Mouse (Mus musculus) kidney, adult 2 months (tissue): ENCODE data around the gene D11Wsu47e. TPM values are rescaled to one million over a fixed set of nuclear protein-coding genes. Genes with fewer than 3 reads are reported as not detected.
A peak's percentile ranks its signal among the peaks of the same experiment; 100 is the strongest.

Source experiments
- DNase-seq: peaks from one replicate; pipeline ENCODE4 v3.0.0; 2021
- H3K27ac ChIP-seq: fragments of 200-500 bp; 2 replicates; pipeline ENCODE4 v1.5.1; 2012; ENCODE audit warnings: low read depth, low read length, control low read depth, inconsistent platforms; ENCODE audit not compliant: insufficient read depth
- H3K27me3 ChIP-seq: fragments of 200-500 bp; replicated peaks from 2 replicates; pipeline ENCODE4 v1.6.1; 2012; ENCODE audit warnings: mild to moderate bottlenecking, moderate library complexity, low read length, inconsistent platforms; ENCODE audit not compliant: control insufficient read depth, insufficient read depth
- H3K36me3 ChIP-seq: fragments of 200-500 bp; 2 replicates; pipeline ENCODE4 v1.6.1; 2012; ENCODE audit warnings: mild to moderate bottlenecking, moderate library complexity, low read length, inconsistent platforms; ENCODE audit not compliant: control insufficient read depth, insufficient read depth
- H3K4me1 ChIP-seq: fragments of 200-500 bp; 2 replicates; pipeline ENCODE4 v1.6.1; 2011; ENCODE audit warnings: low read length; ENCODE audit not compliant: control insufficient read depth, insufficient read depth
- H3K4me3 ChIP-seq: fragments of 200-500 bp; 2 replicates; pipeline ENCODE4 v1.5.1; 2011; ENCODE audit warnings: mild to moderate bottlenecking, low read depth, low read length, control low read depth; ENCODE audit not compliant: insufficient read depth
- CTCF ChIP-seq: fragments of 200-500 bp; conservative IDR thresholded peaks from 2 replicates; pipeline ENCODE4 v1.5.1; 2011; ENCODE audit warnings: low read depth, mild to moderate bottlenecking, control low read depth, low read length, moderate library complexity, mixed read lengths; ENCODE audit not compliant: insufficient read depth, insufficient read length
- POLR2A ChIP-seq: fragments of 200-500 bp; IDR thresholded peaks from one replicate; pipeline ENCODE4 v1.6.1; 2011; ENCODE audit warnings: low read depth, low read length, control low read depth
- WGBS: fragments of 180-500 bp; shearing (Covaris S2); methylation state at CpG from one replicate; pipeline ENCODE4 v1.1.7; 2018; 5-methylcytosine and 5-hydroxymethylcytosine counted together
- polyA plus RNA-seq: library from polyadenylated mRNA; depleted of rRNA; stranded (reverse); fragments of >200 nt; gene quantifications from 2 replicates; pipeline ENCODE4 v1.2.3, GENCODE M21; 2012

D11Wsu47e gene
- polyA plus RNA-seq, 1 experiment = 7.6 TPM

- H3K27me3 ChIP-seq = no peaks in the 10 kb centered on the region
- H3K27ac ChIP-seq = 0 out of 2 replicates have a peak overlapping the region, but pooled peaks have one; percentile 2
- H3K4me3 ChIP-seq = peak overlapping the region; percentile 82
- DNase-seq = no peak
- 40% methylated on average over 25 of the region's 25 CpGs for WGBS
- peaks cover 16% of the 10 kb centered on the region; the same call in 1 of the 2 replicates for H3K4me1 ChIP-seq
- H3K36me3 ChIP-seq = no peaks in the 10 kb centered on the region
- TF ChIP-seq POLR2A (no peak), CTCF (no peak)
Measured at GRCm38 (mm10) chr11:113684707-113685426, 655 bp downstream of the D11Wsu47e start.

- 67% methylated on average over 2 of the region's 2 CpGs for WGBS
Measured at GRCm38 (mm10) chr11:113687031-113687430, 2.8 kb downstream of the D11Wsu47e start.

GRCm38 (mm10) chr11:113690506-113690905 is 6.3 kb downstream of the D11Wsu47e start:
- TF ChIP-seq POLR2A (no peak), CTCF (no peak)
- no peaks in the 10 kb centered on the region for H3K36me3 ChIP-seq
- WGBS = 82% methylated on average over 12 of the region's 12 CpGs
- H3K27me3 ChIP-seq = no peaks in the 10 kb centered on the region
- DNase-seq = no peak
- H3K4me3 ChIP-seq = no peak overlapping the region
- no peaks in the 10 kb centered on the region for H3K4me1 ChIP-seq
- H3K27ac ChIP-seq = no peak overlapping the region

More at GRCm38 (mm10) chr11:113687031-113687430, 2.8 kb downstream of the D11Wsu47e start:
- no peak overlapping the region for H3K27ac ChIP-seq
- no peaks in the 10 kb centered on the region for H3K36me3 ChIP-seq
- no peaks in the 10 kb centered on the region for H3K27me3 ChIP-seq
- H3K4me1 ChIP-seq = peaks cover 7% of the 10 kb centered on the region; the same call in 1 of the 2 replicates
- peak; percentile 33 for DNase-seq
- TF ChIP-seq POLR2A = no peak
- TF ChIP-seq CTCF = no peak
- H3K4me3 ChIP-seq = no peak overlapping the region

- H3K36me3 ChIP-seq = no peaks in the 10 kb centered on the region
- no peak overlapping the region for H3K4me3 ChIP-seq
- 76% methylated on average over 5 of the region's 5 CpGs for WGBS
- no peak overlapping the region for H3K27ac ChIP-seq
- DNase-seq = peak; percentile 75
- H3K4me1 ChIP-seq = no peaks in the 10 kb centered on the region
- no peaks in the 10 kb centered on the region for H3K27me3 ChIP-seq
- TF ChIP-seq POLR2A = no peak
- TF ChIP-seq CTCF = no peak
Measured at GRCm38 (mm10) chr11:113691318-113691717, 7.1 kb downstream of the D11Wsu47e start.

- Histone ChIP-seq H3K4me3 (no peak overlapping the region), H3K27ac (no peak overlapping the region), H3K27me3 (no peaks in the 10 kb centered on the region), H3K4me1 (no peaks in the 10 kb centered on the region), H3K36me3 (no peaks in the 10 kb centered on the region)
- WGBS = 71% methylated on average over 3 of the region's 3 CpGs
- no peak for DNase-seq
- TF ChIP-seq POLR2A (no peak), CTCF (no peak)
Measured at GRCm38 (mm10) chr11:113691851-113692250, 7.6 kb downstream of the D11Wsu47e start.

DNA sequence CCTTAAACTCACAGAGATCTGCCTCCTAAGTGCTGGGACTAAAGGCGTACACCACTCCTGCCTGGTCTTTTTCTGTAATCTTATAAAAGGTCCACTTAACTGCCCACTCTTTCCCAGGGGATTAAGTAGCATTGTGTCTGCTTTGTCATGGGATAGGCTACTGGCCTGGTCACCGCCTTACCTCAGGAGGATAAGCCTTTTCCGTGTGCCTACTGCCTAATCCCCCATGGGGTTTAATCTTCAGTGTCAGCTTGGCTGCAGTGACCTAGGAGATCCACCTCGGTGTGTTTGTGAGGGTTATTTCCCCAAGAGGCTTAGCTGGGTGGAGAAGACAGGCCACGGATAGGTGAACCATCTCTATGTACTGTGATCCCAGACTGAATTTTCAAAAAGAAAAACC is 13.4 kb downstream of the D11Wsu47e start:
- H3K4me1 ChIP-seq = no peaks in the 10 kb centered on the region
- DNase-seq = no peak
- 66% methylated on average over 5 of the region's 5 CpGs for WGBS
- no peaks in the 10 kb centered on the region for H3K36me3 ChIP-seq
- TF ChIP-seq CTCF (no peak), POLR2A (no peak)
- no peaks in the 10 kb centered on the region for H3K27me3 ChIP-seq
- no peak overlapping the region for H3K4me3 ChIP-seq
- no peak overlapping the region for H3K27ac ChIP-seq

GRCm38 (mm10) chr11:113698013-113698545 is 13.9 kb downstream of the D11Wsu47e start:
- no peak overlapping the region for H3K27ac ChIP-seq
- no peak overlapping the region for H3K4me3 ChIP-seq
- WGBS = 24% methylated on average over 12 of the region's 12 CpGs
- H3K27me3 ChIP-seq = no peaks in the 10 kb centered on the region
- TF ChIP-seq POLR2A (no peak), CTCF (no peak)
- DNase-seq = peak; percentile 93
- no peaks in the 10 kb centered on the region for H3K36me3 ChIP-seq
- H3K4me1 ChIP-seq = no peaks in the 10 kb centered on the region
